Mouse (Mus musculus) small intestine, adult 2 months (tissue): ENCODE measurements around the gene Dab2.

Source experiments
- CTCF ChIP-seq: fragments of 200-500 bp; IDR thresholded peaks from 2 replicates; pipeline ENCODE4 v1.5.1; 2012; ENCODE audit warnings: low read depth, mild to moderate bottlenecking, control low read depth, inconsistent platforms, low read length, moderate library complexity, mixed read lengths; ENCODE audit not compliant: insufficient replicate concordance, insufficient read length; ENCODE audit errors: extremely low read depth
- POLR2A ChIP-seq: fragments of 200-500 bp; IDR thresholded peaks from 2 replicates; pipeline ENCODE4 v1.6.1; 2012; ENCODE audit warnings: low read depth, mild to moderate bottlenecking, control low read depth, inconsistent platforms, low read length, moderate library complexity

- TF ChIP-seq CTCF (no peak), POLR2A (no peak)
Observed at GRCm38 (mm10) chr15:6385241-6385640, 85.7 kb downstream of the Dab2 start.
